Mouse (Mus musculus) thymus, postnatal 36 days (tissue): Measurements from ENCODE around the gene Spsb3.

Source experiments
- DNase-seq, 2 experiments: peaks; one replicate each; pipeline ENCODE4 v3.0.0; 2022; ENCODE audit warnings: mixed read lengths in 2 of 2

Gene Spsb3

DNA sequence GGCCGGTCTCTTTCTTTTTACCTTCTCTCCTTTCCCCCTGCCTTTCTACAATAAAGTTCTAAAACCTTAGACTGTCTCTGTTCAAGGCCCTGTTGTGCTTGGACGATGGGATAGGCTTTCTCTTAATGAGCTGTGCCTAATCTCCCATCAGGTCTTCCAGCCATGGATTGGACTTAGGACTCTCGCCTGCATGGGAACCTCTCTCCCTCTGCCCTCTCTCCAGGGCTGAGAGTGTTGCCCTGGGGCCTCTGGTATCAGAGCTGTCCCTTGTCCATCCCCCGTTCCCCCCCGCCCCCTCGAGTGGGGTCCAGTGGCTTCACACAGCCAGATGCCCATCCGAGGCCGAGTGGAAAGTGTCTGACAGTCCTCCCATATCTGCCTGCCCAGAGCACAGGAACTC lies 11.5 kb upstream of the Spsb3 start:
- no peak for DNase-seq

DNA sequence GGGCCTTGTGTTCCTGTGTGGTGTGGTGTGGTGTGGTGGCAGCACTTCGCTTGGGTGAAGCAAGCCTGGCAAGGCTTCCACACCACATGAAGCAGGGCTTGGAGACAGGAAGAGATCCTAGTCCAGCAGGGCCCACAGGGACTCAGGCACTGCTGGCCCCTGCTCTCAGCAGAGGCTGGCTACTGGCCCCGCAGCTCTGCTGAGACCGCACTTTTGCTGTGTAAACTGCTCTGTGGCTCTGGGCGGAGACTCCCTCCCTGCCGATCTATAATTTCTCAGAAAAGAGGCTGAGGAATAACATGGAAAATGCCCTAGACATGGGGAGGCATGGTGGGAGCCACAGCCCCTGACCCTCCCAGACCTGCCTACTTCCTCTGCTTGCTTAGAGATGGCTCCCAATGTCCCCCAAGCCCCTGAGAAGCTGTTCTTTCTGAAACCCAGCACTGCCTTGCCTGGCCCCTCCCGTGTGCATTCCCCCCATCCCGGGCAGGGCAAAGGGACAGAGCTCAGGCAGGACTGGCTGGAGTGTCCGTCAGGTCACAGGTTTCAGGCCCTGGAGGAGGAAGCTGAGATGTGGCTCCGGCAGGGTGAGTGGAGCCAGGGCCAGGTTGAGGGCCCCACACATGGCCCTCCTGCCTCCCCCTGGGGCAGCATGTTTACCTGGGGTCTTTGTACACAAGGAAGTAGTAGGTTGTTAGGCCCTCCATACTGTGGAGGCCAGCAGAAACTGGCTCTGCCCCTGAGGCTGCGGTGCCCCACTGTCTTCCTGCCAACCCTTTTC lies 8.9 kb upstream of the Spsb3 start:
- no peak for DNase-seq

DNA sequence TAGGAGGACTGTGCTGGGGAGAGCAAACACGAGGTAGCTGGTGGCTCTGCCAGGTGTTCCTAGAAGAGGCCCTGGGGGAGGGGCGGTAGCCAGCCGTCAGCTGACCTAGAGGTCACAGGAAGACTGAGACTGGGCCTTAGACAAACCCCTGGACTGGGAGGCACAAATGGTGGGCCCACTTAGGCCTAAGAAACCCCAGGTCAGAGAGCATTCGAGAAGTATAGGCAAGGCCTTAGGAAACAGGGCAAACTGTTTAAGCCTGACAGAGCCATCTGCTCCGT lies 8.4 kb upstream of the Spsb3 start:
- DNase-seq = peak; percentile 40 to 67

GRCm38 (mm10) chr17:24878531-24878930 lies 7.9 kb upstream of the Spsb3 start:
- no peak for DNase-seq

DNA sequence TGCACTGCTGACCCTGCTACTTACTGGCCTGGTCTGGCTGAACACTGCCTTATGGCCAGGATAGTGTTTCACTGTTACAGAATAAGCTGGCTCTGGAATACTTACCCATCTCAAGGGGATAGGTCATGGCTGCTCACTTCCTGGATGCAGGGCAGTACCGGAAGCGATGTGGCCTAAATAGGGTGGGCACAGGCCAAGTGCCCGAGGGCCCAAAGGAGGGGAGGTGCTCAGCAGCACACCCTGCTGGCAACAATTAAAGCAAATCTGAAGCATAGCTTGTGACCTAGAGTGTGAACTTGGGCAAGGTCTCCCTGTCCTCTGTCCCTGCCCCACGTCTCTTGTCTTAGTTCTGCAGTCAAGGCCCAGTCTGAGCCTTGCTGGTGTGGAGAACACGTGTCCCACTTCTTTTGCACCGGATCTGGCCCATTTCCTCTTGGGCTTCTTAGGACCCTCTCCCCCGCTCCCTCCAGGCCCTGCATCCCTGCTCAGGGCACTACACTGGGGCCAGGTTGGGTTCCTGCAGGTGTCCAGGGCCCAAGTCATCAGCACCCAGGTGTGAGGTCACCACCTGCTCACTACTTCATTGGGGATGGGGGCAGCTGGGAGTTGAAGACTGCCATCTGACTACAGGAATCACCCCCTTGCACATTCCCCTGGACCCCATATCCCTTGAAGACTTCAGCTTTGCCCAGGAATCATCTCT lies 4.6 kb upstream of the Spsb3 start:
- DNase-seq = peak in 1 of 2 experiments; percentile 32

- no peak for DNase-seq
Observed at GRCm38 (mm10) chr17:24884391-24884790, 2.1 kb upstream of the Spsb3 start.

- no peak for DNase-seq
Observed at GRCm38 (mm10) chr17:24885356-24886133, 898 bp upstream of the Spsb3 start.

- no peak for DNase-seq
Observed at GRCm38 (mm10) chr17:24886932-24887271, 459 bp downstream of the Spsb3 start.

- no peak for DNase-seq
Observed at GRCm38 (mm10) chr17:24887291-24888080, 1.0 kb downstream of the Spsb3 start.

- DNase-seq = no peak
Observed at GRCm38 (mm10) chr17:24888862-24889261, 2.4 kb downstream of the Spsb3 start.

GRCm38 (mm10) chr17:24890151-24891092 lies 4.0 kb downstream of the Spsb3 start:
- no peak for DNase-seq

DNA sequence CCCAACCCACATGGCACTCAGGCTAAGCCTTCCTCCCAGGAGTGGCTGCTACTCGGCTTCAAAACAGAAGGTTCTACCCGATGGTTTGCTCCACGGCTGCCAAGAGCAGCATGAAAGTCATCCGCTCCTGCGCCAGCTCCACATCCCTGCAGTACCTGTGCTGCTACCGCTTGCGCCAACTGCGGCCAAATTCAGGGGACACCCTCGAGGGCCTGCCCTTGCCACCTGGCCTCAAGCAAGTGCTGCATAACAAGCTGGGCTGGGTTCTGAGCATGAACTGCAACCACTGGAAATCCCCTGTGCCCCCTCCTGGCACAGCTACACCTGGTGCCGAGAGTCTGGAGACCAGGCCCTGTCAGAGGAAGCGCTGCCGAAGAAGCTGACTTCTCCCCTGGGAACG lies 4.9 kb downstream of the Spsb3 start:
- no peak for DNase-seq

GRCm38 (mm10) chr17:24892785-24893184 lies 6.3 kb downstream of the Spsb3 start:
- no peak for DNase-seq

GRCm38 (mm10) chr17:24893276-24893675 lies 6.8 kb downstream of the Spsb3 start:
- no peak for DNase-seq

DNA sequence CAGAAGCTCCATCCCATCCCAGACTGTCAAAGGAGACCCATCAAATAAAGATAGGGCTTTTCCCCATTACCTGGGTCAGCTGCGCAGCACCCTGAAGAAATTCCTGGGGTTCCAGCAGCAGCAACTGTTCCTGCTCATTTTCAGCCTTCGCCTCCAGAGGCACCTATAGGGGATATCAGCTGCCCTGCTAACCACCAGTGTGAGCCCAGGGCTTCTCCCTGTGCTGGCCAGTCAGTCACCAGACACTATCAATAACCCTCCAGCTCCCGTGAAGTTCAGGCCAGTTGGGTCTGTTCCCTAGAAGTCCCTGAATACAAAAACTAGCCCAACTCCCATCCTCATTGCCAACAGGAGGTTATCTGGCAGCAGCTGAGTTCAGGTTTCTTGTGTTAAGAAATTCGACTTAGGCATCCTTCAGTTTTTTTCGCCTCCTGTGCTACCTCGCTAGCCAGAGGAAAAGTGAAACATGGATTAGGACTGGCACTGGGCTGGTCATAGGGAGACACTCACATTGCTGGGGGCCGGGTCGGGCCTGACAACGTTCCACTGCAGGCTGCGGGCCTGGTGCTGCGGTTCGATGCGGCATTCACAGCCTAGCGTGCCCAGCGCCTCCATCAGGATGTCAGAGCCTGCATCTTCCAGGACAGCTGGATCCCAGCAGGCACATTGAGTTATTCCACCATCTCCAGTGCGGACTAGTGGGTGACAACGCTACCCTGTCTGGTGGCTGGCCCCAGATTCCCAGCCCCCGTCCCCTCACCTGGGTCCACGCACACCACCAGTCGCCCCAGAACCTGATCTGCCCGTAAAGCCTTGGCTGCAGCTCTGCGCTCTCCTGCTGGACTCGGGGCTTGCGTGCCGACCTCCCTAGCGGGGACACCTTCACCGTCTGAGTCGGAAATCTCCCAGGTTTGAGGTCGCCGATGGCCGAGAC lies 7.9 kb downstream of the Spsb3 start:
- no peak for DNase-seq

GRCm38 (mm10) chr17:24894995-24895547 lies 8.6 kb downstream of the Spsb3 start, which contains the start of the genes Eme2 and Mrps34:
Eme2 (minus strand) TSS chr17:24895087.
Mrps34 (plus strand) TSS chr17:24895116.
- DNase-seq = peak; percentile 72 to 74

DNA sequence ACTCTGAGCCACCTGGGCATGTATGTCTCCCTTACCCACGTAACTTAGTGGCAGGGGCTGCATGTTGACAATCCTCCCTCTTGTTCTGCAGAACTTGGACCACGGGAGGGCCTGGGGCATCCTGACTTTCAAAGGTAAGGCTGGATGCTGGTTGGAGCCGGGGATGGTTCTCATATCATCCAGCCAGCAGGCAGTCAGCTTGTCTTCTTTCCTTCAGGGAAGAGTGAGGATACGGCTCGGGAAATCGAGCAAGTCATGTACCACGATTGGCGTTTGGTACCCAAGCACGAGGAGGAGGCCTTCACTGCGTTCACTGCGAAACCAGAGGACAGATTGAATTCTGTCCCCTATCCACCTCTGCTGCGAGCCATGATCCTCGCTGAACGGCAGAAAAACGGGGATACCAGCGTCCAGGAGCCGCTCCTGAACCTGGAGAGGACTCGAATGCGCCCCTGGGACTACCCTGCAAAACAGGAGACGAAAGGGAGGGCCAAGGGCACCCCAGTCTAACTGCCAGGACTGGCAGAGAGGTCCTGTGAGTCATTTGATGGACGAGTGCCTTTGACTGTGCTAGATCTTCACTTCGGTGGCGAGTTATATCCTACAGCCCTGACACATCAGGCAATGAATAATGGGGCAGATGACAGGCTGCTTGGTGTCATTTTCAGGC lies 9.3 kb downstream of the Spsb3 start:
- peak in 1 of 2 experiments; percentile 24 for DNase-seq

GRCm38 (mm10) chr17:24896241-24896992 lies 10.0 kb downstream of the Spsb3 start, which contains the start of gene Nme3:
Nme3 (plus strand) TSS chr17:24896500.
- peak; percentile 76 to 77 for DNase-seq

DNA sequence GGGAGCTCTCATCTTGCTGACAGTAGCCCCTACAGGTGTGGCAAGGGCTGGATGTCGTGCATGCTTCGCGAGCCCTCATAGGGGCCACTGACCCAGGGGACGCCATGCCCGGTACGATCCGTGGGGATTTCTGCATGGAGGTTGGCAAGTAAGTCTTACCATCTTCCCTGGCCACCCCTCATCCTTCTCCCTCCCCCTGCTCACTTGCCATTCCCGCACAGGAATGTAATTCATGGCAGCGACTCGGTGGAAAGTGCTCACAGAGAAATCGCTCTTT lies 10.5 kb downstream of the Spsb3 start:
- DNase-seq = no peak
